Mouse (Mus musculus): Measurements from ENCODE around the gene Tpm1.

The Tpm1 gene

DNA sequence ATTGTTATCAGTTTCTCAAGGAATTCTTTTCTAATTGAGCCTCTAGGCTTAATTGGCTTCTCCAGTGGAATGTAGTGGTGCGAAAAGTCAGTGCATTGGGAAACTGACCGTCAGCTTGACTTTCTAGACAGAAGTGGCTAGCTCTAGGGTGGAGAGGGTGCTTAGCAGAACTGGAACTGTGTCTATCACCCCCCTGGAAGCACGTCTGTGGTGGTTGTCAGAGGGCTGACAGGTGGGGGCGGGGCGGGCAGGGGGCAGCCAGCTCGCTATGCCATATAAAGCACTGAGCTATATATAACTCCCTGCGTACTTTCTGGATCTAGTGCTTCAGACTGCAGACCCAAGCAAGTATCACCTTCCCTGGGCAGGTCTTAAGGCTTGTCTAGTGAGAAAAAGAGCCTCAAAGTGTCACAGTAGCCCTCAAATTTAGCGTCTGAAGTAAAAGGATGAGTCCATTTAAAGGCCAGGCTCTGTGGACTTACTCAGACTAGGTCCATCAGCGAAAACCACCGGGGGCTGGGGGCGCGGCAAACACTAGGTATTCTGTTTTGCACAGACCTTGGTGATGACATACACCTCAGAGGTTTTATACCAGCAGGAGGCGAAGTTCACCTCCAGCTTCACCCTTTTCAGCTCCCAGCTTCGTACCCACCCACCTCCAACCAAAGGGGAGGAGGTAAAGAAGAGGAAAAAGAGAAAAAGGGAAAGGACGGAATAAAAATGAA lies 2.2 kb downstream of the Tpm1 start:
- DNase-seq (ENCODE audit: low spot score), result no peak

DNA sequence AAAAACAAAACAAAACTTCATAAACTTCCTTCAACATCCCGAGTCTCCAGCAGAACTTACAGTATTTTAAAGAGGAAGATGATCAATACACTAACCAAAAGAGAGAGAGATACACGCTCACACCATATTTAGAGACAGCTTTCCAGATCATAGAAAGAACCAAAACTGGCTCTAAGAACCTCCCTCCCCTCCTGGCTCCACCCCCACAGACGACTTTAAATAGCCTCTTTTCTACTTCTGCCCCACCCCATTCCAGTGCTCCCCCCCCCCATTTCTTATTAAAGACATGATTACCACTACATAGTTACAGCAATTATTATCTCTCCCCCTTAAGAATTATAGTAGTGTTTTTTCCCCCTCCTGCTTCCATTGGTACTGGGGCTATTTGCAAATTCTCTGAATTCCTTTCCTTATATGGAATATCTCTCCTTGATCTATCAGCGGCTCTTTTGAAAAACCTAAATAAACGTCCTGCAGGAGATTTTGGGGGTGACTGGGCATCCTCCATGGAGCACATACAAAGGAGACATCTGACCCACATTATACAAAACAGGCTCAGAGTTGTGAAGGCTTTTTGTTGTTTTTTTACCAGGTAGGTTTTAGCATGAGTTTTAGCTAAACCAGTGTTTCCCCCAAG lies 3.1 kb downstream of the Tpm1 start:
- DNase-seq (ENCODE audit: low spot score), result no peak

DNA sequence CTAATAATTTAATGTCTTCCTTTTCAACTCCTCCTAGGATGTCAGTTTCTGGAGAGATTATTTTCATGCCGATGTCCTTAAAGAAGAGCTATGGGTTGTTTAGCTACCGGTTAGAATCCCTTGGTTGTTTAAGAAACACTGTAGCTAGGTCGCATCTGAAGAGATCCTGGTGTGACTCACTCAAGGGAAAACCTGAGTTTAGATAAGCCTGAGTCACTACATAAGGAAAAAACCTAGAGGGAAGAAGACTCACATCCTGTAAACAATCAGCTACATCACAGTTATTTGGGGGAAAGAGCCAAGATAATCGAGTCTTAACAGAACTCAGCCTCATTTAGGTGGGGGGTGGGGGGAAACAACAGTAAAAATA lies 3.9 kb downstream of the Tpm1 start:
- no peak for DNase-seq (ENCODE audit: low spot score)

DNA sequence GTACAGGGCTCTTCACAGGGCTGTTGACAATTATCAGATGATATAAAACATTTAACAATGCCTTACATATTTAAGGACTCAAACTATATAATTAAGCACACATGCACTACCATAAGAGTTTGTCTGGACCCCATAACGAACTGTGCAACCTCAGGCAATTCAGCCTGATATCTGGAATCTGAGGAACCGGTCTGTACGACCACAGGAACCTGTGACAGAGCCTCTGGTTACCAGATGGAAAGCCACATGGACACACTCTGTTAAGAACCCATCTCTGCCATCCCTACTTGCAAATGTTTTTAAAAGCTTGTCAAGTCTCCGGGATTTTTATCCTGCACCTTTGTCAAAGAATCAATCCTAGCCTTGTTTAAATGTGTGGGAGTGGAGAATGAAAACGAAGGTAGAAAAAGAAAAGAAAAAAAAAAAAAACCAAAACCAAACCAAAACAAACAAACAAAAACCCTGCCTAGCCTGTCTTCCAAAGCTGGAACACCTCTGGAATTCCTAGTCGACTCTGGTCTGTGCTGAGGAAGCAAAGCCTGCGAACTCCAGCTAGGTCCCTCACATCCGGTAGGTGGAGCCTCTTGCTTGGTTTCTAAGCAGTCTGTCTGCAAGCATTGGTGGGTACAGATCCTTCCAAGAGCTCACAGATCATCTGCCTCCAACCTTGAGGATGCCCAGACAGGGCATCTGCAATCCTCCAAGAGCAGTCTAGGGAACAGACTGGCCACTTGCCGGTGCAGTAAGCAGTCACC lies 4.5 kb downstream of the Tpm1 start:
- DNase-seq (ENCODE audit: low spot score), result peak; percentile 77

DNA sequence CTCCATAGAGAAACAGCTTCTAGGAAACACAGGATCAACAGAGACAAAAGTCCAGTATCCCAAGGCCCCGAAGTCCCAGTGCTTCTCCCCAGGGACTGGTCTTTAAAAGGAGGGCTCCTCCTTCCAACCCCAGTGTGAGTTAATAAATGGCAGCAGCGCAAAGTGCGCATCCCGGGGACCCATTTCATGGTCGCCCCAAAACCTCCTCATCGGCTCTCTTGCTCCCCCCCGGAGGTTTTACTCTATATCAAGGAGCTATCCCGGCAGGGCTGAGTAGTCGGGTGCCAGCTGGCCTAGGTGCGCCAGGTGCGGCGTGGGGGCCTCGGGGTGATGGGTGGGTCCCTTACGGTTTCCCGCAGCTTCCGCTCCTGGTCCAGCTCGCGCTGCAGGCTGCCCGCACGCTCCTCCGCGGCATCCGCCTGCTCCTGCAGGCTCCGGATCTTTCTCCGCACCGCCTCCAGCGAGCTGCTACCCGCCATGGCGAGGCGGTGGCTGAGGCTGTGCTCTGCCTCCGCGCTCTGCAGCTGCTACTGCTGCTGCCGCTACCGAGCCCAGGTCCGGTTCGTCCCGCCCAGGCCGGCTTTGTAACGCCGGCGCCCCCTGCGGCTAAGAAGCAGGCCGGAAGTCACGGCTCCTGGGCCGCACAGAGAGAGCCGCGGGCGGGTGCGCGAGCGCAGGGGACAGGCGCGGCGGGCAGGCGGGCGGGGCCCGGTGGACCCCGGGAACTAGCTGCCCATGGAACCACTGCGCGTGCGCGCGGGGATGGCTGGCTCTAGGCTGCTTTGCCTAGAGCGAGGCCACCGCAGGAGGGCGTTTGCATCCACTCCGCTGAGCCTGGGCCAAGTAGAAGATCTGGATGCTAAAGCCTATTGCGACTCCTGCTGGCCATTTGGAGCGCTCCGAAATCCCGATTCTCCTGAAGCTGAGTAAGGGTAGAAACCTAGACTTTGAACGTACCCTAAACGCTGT lies 5.7 kb downstream of the Tpm1 start:
- peak; percentile 99 for DNase-seq (ENCODE audit: low spot score)

DNA sequence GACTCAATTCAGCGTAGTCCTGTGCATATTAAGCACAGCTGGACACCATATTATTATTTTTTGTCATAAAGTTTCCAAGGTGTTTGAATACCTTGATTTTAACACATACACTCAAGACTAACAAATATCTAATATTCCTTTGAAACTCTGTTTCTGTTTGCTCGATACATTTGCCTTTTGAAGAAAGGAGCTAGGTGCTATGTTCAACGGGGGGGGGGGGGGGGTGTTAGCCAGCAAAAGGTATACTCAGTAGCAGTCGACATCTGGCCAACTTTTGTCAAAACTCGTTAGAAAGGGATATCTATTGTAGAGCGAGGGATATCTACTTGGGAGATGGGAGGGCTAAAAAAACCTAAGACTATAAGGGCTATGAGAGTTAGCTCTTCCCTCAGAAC lies 6.4 kb downstream of the Tpm1 start:
- no peak for DNase-seq (ENCODE audit: low spot score)

DNA sequence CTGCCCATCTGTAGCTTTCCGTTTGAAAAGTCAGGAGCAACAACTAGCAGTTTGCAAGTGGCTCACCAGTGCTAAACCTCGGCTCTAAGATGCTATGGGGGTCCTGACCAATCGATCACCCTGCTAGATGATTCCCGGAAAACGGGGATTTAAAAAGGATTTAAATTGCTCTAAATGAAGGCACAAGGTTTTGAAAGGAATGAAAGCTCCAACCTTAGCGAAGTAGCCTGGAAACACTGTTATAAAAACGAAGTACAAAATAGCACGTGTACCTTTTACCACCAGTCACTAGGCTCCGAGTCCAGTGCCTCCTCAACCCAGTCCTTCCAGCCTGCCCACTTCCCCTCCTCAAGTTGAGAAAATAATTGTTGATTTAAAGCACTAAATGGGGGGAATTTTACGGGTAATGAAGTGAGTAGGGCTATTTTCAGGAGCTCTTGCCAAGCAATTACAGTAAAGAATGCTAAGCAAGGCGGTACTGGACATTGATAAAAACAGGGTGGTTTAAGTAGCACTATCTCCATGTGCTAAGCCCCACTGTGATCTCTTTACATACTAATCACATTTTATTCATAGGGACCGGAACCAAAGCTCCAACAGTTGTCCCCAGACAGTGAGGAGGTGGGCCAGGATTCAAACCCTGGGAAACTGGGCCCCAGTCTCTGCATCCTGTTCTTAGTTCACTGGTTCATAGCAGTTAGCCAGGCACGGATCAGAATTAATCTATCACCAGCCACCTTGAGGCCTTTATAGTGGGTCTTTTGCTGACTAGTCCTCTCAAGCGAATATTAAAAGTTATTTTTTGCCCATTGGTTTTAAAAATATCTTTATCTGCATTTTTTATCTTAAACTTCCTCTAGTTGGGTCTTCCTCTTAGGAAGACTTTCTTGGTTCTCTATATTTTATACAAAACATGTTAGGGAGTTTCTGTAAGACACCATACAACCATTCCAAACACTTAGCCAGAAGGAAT lies 7.1 kb downstream of the Tpm1 start:
- no peak for DNase-seq (ENCODE audit: low spot score)

DNA sequence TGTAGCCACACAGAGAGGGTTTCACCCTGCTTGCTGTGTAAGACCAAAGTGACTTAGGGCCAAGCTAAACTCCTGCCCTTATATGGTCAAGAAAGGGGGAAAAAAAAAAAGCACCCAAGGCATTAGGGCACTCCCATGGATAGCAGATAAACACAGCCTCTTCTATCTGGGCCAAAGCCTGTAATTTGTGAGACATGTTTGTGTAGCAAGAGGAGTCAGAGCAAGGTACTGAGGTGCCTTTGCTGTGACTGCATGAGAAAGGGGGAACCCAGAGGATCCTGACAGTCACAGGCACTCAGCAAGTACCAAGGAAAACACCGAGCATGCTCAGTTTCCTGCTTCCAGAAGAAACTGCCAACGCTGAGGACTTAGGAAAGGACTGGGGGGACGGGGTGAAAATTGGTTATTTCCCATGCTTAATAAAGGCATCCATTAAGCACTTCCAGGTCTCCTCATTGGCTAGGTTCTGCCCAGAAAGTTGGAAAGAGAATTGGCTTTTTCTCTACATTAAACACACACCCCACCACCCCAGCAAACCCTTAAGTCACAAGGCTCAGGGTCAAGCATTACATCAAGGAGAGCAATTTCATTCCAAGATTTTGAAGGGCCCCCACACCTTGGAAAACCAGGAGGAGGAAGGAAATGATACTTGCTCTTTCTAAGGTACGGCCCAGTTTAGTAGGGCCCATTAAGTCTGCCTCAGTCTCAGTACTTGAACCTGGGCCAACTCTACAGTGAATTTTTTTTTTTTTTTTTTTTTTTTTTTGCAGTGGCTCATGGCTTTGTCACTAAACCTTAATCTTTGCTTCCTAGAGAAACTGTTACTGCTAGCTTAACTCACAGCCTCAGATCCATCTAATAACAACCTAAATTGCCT lies 8.0 kb downstream of the Tpm1 start:
- no peak for DNase-seq (ENCODE audit: low spot score)

DNA sequence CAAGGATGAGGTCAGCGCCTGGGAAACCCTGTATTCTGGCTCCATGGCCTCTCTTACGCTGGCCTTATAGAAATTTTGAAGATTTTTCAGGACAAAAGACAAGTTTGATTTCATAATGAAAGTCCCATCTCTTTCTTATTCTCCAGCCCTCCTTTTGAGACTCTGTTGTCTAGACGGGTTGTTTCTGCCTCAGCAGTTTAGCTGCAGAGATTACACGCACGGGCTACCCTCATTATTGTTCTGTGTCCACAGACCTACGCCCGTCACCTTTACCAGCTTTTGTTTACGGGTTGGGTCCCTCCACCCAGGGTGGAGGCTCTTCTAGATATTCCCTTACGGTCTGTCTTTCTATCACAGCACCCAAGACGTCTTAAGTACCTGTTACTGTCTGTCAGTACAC lies 9.3 kb downstream of the Tpm1 start:
- no peak for DNase-seq (ENCODE audit: low spot score)

DNA sequence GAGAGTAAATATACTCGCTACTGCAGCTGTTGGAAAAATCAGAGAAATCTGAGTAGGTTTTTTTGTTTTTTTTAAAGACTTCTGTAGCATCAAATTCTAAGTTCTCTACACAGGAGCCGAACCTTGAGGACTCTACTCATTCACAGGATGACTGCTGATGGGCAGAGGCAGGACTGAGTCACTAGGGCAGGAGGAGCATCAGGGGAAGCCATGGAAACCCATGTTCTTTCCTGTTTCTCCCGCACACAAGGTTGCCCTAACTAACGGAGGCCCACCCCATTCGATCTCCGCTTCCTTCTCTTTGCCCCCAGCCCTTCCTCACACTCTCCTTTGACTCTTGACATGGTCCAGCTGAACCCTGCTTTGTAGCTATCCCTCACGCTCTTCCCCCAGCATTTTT lies 10.5 kb downstream of the Tpm1 start:
- DNase-seq (ENCODE audit: low spot score), result no peak

DNA sequence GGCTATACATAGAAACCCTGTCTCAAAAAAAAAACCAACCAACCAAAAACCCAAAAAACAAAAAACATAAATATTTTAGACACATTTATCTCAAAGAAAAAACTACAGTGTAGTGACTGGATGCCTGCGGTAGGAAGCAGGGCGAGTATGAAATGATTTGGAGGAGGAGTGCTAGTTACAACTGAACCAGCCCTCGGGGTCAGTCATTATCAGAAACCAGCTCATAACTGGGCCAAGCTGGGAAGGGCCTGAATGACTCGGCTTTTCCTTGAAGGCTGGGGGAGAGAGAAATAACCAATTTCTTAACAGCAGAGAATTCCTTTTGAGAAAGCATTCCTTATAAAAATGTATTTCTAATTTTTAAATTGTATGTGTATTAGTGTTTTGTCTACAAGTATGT lies 11.5 kb downstream of the Tpm1 start:
- DNase-seq (ENCODE audit: low spot score), result no peak

DNA sequence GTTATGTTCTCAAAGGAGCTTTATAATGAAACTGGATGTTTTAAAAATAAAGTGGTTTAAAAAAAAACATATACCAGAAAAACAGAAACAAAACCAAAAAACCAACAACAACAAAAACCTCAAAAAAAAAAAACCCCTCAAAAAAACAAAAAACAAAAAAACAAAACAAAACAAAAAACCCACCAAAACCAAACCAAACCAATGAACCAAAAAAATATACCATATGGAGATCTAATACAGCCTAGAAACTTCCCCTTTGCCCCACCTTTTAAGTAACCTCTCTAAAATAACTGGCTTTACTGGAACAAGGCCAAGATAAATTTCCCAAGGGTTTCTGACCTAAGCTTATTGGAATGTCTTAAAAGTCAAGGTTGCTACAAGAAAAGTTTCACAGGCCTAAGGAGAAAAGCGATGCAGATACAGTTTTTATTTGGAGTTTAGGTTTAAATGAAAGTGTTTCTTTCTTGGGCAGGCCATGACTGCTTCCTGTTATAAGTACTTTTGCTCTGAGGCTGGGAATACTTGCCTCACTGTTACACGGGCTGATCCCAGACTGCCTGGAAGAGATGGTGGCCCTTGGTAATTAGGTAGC lies 12.6 kb downstream of the Tpm1 start:
- no peak for DNase-seq (ENCODE audit: low spot score)

DNA sequence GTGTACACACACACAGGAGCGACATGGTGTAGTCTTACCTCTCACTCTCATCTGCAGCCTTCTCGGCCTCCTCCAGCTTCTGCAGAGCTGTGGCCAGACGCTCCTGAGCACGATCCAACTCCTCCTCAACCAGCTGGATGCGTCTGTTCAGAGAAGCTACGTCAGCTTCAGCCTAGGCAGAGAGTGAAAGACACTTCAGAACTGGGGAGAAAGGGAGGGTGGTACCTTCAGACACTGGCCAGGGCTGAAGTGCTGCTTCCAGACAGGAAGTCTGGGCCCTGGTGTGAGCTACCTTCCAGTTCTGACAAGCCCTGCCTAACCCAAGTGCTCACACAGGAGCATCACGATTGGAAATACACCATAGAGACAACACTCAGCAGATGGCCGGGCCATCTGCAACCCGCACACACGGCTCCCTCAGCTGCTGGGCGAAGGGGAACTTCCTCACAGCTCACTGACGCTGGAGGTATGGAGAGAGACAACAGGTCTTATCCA lies 13.2 kb downstream of the Tpm1 start:
- DNase-seq (ENCODE audit: low spot score), result peak; percentile 49

DNA sequence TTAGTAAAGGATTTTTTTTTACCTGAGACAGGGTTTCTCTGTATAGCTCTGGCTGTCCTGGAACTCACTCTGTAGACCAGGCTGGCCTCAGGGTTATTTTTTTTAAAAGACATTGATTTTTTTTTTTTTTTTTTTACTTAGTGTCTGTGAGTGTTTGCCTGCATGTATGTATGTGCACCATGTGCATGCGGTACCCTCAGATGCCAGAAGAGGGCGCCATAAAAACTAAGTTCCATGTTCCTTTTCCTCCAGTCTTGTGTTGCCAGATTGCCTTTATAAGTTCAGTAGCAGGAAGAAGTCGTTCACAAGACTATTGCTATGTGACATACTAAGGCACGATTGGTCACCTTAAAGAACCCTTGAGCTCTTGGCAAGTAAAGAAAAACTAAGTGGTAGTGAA lies 14.5 kb downstream of the Tpm1 start:
- no peak for DNase-seq (ENCODE audit: low spot score)

DNA sequence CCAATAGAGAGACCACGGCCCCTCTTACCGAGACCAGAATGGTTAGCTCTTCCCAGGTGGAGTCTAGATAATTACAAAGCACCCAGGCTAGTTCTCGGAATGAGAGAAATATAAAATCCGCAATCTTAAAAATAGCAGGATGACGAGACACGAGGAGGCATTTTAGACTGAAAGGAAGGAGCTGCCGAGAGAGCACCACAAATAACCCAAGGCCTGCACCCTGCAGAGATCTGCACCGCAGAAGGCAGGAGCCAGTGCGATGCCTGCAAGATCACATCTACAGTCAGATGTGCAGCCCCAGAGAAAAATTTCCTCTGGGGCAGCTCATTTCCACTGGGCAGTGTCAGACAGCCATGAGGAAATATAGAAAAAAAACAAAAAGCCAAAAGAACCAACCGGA lies 16.2 kb downstream of the Tpm1 start:
- DNase-seq (ENCODE audit: low spot score), result no peak

DNA sequence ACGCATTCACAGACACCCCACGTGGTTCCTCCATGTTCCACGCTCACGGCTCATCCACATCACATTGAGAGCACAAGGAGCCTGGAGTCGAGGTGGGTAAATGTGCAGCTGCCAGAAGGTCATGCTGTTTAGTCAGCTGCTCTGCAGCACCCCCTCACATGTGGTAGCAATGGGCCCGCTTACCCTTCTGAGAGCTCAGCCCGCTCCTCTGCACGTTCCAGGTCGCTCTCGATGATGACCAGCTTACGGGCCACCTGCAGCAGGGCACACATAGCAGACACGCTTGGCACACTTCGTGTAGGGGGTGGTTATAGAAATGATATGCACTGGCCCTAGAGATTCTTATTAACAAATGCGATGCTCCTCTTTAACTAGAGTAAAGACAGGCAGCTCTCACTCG lies 16.6 kb downstream of the Tpm1 start:
- DNase-seq (ENCODE audit: low spot score), result no peak

DNA sequence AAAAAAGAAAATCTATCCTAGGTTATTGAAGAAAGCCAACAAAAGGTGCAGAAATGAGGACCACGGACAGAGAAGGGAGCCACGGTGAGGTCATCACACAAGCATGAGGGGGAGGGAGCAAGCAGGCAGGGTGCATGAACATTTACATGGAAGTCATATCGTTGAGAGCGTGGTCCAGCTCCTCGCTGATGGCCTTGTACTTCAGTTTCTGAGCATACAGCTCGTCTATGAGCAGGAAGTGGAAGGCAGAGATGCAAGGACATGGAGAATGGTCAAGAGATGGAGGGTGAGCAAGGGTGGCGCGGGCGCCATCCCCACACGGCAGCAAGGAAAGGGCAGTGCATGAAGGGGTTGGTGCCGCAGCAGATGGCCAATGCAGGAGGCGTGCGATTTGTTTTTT lies 19.7 kb downstream of the Tpm1 start:
- DNase-seq (ENCODE audit: low spot score), result no peak

DNA sequence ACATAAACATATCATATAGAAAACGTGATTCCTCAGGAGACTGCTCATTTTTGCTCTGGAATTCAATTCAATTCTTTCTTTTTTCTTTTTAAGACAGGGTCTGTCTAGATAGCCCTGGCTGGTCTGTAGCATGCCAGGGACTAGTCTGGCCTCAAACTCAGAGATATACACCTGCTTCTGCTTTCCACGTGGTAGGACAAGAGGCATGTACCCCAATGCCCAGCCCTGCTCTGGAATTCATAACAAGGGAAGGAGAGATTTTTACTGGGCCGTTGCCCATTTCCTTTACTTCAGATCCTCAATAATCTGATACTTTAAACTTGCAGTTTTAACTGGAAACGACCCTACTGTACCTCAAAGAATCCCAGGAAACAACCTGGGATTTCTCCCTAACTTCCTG lies 20.3 kb downstream of the Tpm1 start:
- DNase-seq (ENCODE audit: low spot score), result no peak

DNA sequence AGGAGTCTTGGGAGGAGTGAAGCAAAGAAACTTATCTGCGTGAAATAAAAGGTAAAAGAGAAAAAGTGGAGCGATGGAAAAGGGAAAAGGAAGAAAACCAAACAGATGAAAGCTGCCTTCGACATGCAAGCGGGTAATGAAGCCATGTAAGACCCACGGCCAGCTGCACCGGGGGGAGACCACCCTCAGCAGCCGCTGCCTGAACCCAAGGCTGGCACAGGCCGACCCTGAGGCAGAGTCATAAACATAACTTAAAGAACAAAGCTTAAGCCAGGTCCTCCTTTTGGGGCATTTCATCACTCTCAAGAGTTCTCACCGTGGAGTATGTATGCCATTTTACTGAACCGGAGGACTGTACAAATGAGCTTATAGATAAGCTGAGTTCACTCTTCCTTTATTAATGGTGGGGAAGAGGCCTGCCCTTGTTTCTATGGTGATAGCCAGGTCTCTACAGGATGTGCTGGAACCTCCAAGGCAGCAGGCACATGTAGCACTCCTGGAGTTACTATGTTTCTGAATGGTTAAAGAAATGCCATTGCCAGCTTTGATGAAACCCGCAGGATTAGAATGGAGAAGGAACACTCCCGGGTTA lies 21.0 kb downstream of the Tpm1 start:
- no peak for DNase-seq (ENCODE audit: low spot score)
